Mouse (Mus musculus) c-Kit-negative CD71-positive TER-119-positive erythroid progenitor cells, embryonic 14.5 days (primary cell): ENCODE data around the gene Misp.
A peak's percentile ranks its signal among the peaks of the same experiment; 100 is the strongest.

Experiments used
- DNase-seq: peaks from one replicate; pipeline ENCODE4 v3.0.0-alpha.2; 2013; ENCODE audit warnings: low read depth, low spot score

The Misp gene

GRCm38 (mm10) chr10:79794491-79794931 lies 26.3 kb upstream of the Misp start:
- no peak for DNase-seq

- DNase-seq: no peak
These were observed 24.9 kb upstream of the Misp start for GRCm38 (mm10) chr10:79795905-79796304.

GRCm38 (mm10) chr10:79797326-79797725 lies 23.5 kb upstream of the Misp start:
- no peak for DNase-seq

DNA sequence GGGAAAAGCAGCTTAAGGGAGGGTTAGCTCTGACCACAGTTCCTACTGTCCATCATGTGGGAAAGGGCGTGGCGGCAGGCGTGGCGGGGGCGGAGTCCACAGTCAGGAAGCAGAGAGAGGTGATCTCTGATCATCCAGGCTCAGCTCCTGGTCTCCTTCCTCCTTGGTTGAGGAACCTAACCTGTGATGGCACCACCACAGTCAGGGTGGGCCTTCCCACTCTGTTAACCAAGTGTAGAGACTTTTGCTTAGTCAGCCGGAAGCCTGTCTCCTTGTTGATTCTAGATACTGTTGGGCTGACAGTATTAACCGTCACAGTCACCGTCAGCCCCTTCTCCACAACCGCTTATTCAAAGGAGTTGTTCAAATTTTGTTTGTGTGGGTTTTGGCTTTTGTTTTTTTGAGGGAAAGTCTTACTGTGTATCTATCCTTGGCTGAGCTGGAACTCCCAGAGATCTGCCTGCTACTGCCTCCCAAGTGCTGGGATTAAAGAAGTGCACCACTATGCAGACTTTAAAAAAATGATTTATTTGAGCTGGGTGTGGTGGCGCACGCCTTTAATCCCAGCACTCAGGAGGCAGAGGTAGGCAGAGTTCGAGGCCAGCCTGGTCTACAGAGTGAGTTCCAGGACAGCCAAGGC lies 22.4 kb upstream of the Misp start:
- no peak for DNase-seq

DNA sequence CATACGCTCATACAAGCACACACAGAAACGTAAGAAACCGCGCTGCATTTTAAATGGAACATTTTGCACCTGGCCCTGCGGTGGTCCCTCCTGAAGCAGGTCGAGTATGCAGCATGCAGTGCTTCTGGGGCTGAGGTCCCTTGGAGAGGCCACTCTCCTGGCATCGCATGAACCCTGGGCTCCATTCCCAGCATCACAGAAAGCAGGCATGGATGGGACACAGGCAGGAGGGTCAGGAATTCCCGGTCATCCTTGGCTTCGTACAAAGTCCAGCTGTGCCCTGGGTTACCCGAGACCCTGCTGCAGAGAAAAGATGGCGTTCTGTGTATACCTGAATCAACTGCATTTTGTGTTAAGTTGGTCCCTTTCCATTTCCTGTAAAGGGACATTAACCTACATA lies 20.3 kb upstream of the Misp start:
- no peak for DNase-seq

DNA sequence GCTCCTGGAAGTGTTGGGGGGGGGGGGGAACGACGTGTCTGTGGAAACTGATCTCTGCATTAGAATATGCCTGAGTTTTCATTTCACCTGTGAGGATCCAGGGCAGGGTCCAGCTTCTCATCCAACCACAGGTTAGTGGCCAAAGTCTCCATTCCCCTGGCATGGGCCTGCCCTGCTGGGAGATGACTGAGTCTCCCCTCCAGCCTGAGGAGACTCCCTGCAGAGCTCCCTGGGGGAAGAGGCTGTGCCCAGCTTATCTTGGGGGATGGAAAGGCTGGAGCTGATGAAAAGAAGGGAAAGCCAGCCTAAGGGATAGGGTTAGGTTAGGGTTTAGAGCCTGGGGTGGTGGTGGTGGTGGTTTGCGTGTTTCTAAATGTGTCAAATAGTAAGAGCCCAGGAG lies 19.0 kb upstream of the Misp start:
- DNase-seq: no peak

GRCm38 (mm10) chr10:79802331-79802971 lies 18.3 kb upstream of the Misp start:
- DNase-seq: no peak

DNA sequence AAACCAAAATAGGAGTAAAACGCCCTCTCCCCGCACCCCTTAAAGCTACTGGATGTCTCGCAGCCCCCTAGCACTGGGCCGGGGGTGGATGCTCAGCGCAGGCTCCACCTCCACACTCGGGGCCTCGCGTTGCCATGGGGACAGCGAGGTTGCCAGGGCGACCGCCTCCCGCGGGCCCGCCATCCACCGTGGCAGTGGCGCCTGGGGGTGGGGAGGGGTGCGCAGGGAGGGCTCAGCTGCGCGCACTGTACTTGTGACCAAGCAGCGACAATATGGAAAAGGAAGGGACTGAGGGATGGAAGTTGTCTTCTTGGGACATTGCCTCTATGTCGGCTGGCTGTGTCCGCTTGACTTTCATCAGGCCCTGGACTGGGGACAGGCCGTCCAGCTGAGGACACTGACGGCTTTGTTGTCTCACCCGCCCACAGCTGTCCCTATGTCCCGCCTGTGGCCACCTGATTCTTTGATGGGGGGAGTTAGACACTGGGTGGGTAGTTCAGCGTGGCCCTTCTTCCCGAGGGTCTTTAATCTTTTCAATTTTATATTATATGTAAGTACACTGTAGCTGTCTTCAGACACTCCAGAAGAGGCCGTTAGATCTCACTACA lies 17.0 kb upstream of the Misp start:
- no peak for DNase-seq

GRCm38 (mm10) chr10:79805636-79806035 lies 15.2 kb upstream of the Misp start:
- no peak for DNase-seq

- DNase-seq: no peak
These were observed 14.5 kb upstream of the Misp start for GRCm38 (mm10) chr10:79806331-79806730.

DNA sequence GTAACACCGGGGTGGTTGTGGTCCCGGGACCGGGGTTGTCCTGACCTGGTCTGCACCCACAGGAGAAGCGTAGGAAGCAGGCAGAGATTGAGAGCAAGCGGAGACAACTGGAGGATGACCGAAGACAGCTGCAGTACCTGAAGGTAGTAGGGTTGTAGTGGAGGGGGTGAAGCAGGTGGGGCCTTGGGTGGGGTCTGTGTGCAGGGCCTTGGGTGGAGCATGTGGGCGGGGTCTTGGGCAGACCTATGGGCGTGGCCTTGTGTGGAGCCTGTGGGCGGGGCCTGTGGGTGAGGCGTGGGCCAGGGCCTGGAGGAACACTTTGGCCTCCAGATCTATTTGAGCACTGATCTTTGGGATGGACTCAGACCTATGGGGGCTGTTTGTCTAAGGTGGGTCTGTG lies 13.8 kb upstream of the Misp start:
- no peak for DNase-seq

- DNase-seq: no peak
These were observed 13.0 kb upstream of the Misp start for GRCm38 (mm10) chr10:79807826-79808225.

DNA sequence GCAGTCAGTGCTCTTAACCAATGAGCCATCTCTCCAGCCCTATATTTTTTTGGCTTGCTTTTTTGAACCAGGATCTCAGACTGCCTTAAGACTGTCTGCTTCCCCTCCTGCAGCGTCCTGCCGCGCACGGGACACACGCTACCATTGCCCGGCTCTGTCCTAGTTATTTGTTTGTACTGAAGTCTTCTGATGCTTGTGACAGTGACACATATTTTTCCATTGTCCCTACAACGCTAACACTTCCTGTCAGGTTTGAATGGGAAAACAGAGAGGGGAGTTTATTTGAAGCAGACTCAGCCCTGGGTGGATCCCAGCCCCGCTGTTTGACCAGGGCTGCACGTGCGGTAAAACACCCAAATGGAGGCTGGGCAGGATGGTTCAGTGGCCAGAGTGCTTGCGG lies 12.1 kb upstream of the Misp start:
- no peak for DNase-seq

- peak; percentile 46 for DNase-seq
These were observed 8.8 kb upstream of the Misp start for GRCm38 (mm10) chr10:79811736-79812637.

DNA sequence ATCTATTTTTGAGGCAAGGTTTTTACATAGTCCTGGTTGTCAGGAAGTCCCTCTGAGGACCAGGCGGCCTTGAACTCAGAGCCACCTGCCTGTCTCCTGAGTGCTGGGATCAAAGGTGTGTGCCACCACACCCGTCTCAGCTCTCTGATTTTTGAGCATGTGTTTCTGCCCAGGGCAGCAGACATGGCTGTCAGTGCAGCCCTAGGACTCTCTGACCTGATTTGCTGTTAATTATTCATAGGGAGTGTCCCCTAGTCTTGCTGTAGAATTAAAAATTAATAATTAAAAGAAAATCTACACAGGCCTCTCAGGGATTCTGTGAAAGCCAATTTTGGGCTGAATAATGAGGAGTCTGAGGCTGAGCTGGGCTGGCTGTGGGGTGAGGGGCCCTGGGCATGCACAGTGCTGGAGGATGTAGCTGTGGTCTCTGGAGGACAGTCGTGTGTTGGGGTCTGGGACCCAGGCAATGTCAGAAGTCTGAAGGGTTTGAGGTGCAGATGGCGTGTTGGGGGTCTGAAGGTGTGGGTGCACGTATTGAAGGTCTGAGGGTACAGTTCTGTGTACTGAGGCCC lies 6.4 kb upstream of the Misp start:
- no peak for DNase-seq

GRCm38 (mm10) chr10:79815671-79816494 lies 4.9 kb upstream of the Misp start:
- DNase-seq: no peak

DNA sequence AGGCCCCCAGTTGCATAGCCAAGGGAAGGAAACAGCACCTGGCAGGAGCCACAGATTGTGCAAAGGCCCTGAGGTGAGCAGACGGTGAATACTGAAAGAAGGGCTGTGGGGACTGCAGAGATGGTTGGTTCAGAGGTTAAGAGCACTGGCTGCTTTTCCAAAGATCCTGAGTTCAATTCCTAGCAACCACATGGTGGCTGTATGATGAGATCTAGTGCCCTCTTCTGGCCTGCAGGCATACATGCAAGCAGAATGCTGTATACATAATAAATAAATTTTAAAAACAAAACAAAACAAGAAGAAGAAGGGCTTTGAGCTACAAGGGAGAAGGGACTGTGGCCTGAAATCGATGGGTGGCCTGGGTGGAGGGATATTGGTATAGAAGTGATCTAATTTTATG lies 3.7 kb upstream of the Misp start:
- no peak for DNase-seq

DNA sequence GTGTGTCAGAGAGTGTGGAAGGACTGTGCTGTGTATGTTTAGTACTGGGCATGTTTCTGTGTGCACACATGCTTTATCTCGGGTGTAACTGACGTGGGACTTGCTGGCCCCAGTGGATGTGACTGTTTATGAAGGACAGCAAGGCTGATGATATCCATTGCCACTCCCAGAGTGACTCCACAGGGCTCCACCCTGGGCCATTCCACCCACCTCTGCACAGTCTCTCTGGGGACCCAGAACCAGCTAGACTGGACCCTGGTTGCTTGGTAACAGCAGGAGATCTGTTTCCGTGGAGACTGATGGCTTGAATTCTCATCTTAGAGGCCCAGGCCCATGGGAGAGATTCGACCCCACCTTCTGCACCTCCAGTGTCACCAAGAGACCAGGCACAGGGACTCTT lies 2.6 kb upstream of the Misp start:
- DNase-seq: no peak

- DNase-seq: no peak
These were observed 1.2 kb upstream of the Misp start for GRCm38 (mm10) chr10:79819606-79820005.

- DNase-seq: no peak
These were observed 512 bp upstream of the Misp start for GRCm38 (mm10) chr10:79820277-79820676.

DNA sequence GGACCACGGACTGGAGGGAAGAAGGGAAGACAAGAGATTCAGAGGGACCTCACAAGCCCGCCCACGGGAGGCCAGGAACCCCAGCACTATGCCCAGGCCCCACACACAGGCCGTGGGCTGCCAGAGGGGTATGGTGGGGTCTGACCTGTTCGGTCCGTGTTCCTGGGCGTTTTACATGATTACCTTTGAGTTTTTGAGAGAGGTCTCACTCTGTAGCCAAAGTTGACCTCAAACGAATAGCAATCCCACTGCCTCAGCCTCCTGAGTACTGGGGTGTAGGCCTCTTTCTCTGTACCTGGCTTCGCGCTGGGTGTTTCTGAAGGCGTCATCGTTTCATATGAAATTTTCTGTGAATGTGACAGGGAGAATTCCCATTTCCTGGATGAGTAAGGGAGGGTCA lies 942 bp downstream of the Misp start:
- no peak for DNase-seq
